Mouse (Mus musculus) liver, adult 2 months (tissue): ENCODE measurements around the gene Dusp1.

ENCODE experiments used
- CTCF ChIP-seq: fragments of 200-500 bp; IDR thresholded peaks from 2 replicates; pipeline ENCODE4 v1.5.1; 2011; ENCODE audit warnings: low read depth, low read length, control low read depth
- POLR2A ChIP-seq: fragments of 200-500 bp; IDR thresholded peaks from 2 replicates; pipeline ENCODE4 v1.6.1; 2011; ENCODE audit warnings: low read length, control low read depth; ENCODE audit not compliant: insufficient read depth; ENCODE audit errors: extremely low read depth

DNA sequence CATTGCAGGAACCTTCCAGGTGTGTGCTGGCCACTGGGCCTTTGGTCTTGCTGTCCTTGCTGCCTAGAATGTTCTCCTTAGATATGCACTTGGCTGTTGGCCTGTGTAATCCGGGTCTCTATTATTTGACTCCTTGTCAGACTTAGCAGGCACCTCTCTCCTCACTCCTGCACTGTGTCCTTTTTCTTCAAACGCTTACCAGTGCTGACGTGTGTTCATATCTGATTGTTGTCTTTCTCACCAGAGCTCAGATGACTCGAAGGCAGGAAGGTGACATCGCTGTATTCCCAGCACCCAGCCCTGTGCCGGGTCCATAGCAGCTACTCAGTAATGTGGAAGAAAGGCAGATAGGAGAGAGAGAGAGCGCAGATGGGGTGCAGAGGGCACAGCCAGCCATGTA lies 33.0 kb upstream of the Dusp1 start:
- TF ChIP-seq POLR2A (no peak), CTCF (no peak)
